Mouse (Mus musculus) myocyte (in vitro differentiated cells): ENCODE measurements at regions not wholly inside any gene's neighbourhood (a gene's known extent, or its start where the extent isn't known, plus 50 kb on each side); places are given as distances from the start of the nearest gene placed in this dataset.

Source experiments
- H3K27me3 ChIP-seq: one replicate; pipeline ENCODE4 v1.6.1; 2011; ENCODE audit not compliant: control insufficient read depth, insufficient read depth, insufficient read length
- H3K36me3 ChIP-seq: one replicate; pipeline ENCODE4 v1.6.1; 2011; ENCODE audit not compliant: control insufficient read depth, insufficient read depth
- H3K4me2 ChIP-seq: one replicate; pipeline ENCODE4 v1.6.1; 2011; ENCODE audit warnings: low read depth, control low read depth
- H3K4me3 ChIP-seq: one replicate; pipeline ENCODE4 v1.5.1; 2011; ENCODE audit warnings: mild to moderate bottlenecking, control low read depth, moderate library complexity
- H3K79me2 ChIP-seq: one replicate; pipeline ENCODE4 v1.6.1; 2011; ENCODE audit not compliant: control insufficient read depth, insufficient read depth
- H3ac ChIP-seq: one replicate; pipeline ENCODE4 v1.6.1; 2011; ENCODE audit not compliant: control insufficient read depth, insufficient read length
- CEBPB ChIP-seq: IDR thresholded peaks from 2 replicates; pipeline ENCODE4 v1.6.1; 2011; ENCODE audit warnings: mild to moderate bottlenecking, moderate library complexity; ENCODE audit not compliant: poor library complexity, insufficient read depth, severe bottlenecking
- E2F4 ChIP-seq: IDR thresholded peaks from one replicate; pipeline ENCODE4 v1.6.1; 2011; ENCODE audit warnings: mild to moderate bottlenecking, control low read depth, moderate library complexity; ENCODE audit not compliant: insufficient read depth
- MAX ChIP-seq: IDR thresholded peaks from one replicate; pipeline ENCODE4 v1.6.1; 2011; ENCODE audit warnings: low read depth, mild to moderate bottlenecking, control low read depth
- MYOD1 ChIP-seq, 3 experiments: IDR thresholded peaks; one replicate each; pipeline ENCODE4 v1.6.1; 2011; ENCODE audit warnings: control low read depth in 2 of 3, low read depth in 2 of 3, mild to moderate bottlenecking in 2 of 3, moderate library complexity in 1 of 3; ENCODE audit not compliant: insufficient read length in 2 of 3, control insufficient read depth in 1 of 3
- MYOG ChIP-seq, 3 experiments: IDR thresholded peaks; one replicate each; pipeline ENCODE4 v1.6.1; 2011; ENCODE audit warnings: control low read depth in 2 of 3, low read depth in 2 of 3, mild to moderate bottlenecking in 2 of 3; ENCODE audit not compliant: insufficient read length in 2 of 3, control insufficient read depth in 1 of 3, insufficient read depth in 1 of 3
- POLR2A ChIP-seq: IDR thresholded peaks from one replicate; pipeline ENCODE4 v1.6.1; 2011; ENCODE audit warnings: low read depth, mild to moderate bottlenecking, control low read depth, moderate library complexity; ENCODE audit not compliant: insufficient read length
- POLR2AphosphoS2 ChIP-seq: IDR thresholded peaks from one replicate; pipeline ENCODE4 v1.6.1; 2011; ENCODE audit warnings: low read depth, control low read depth; ENCODE audit not compliant: insufficient read length
- REST ChIP-seq: IDR thresholded peaks from one replicate; pipeline ENCODE4 v1.6.1; 2011; ENCODE audit warnings: mild to moderate bottlenecking, control low read depth, moderate library complexity; ENCODE audit not compliant: insufficient read depth, insufficient read length
- SRF ChIP-seq: IDR thresholded peaks from one replicate; pipeline ENCODE4 v1.6.1; 2011; ENCODE audit warnings: low read depth; ENCODE audit not compliant: control insufficient read depth, insufficient read length
- TCF12 ChIP-seq: IDR thresholded peaks from one replicate; pipeline ENCODE4 v1.6.1; 2011; ENCODE audit warnings: mild to moderate bottlenecking, control low read depth; ENCODE audit not compliant: poor library complexity, insufficient read depth, severe bottlenecking
- TCF3 ChIP-seq: IDR thresholded peaks from one replicate; pipeline ENCODE4 v1.6.1; 2011; ENCODE audit warnings: low read depth, control low read depth; ENCODE audit not compliant: insufficient read length
- USF1 ChIP-seq: IDR thresholded peaks from one replicate; pipeline ENCODE4 v1.6.1; 2011; ENCODE audit warnings: low read depth, mild to moderate bottlenecking, control low read depth, moderate library complexity

- Histone ChIP-seq H3K4me3 (no peak overlapping the region), H3K79me2 (no peaks in the 10 kb centered on the region), H3K36me3 (no peaks in the 10 kb centered on the region), H3K27me3 (no peaks in the 10 kb centered on the region), H3ac (no peak overlapping the region), H3K4me2 (no peak overlapping the region)
- no peak for TF ChIP-seq E2F4
Measured at GRCm38 (mm10) chr4:39605046-39605445, 155.0 kb downstream of the 1700009N14Rik start.

- H3K4me3 ChIP-seq: no peak overlapping the region
- H3K27me3 ChIP-seq: no peaks in the 10 kb centered on the region
- no peaks in the 10 kb centered on the region for H3K36me3 ChIP-seq
- H3K79me2 ChIP-seq: no peaks in the 10 kb centered on the region
- TF ChIP-seq REST (no peak), POLR2AphosphoS2 (no peak), USF1 (no peak), E2F4 (no peak), CEBPB (no peak), MYOD1 (IDR thresholded peaks at IDR 0.05; ENCODE audit: control insufficient read depth in 1 of 3, insufficient read length in 2 of 3, low read depth in 2 of 3) (no peak), POLR2A (no peak), SRF (no peak)
- no peak overlapping the region for H3K4me2 ChIP-seq
- H3ac ChIP-seq: no peak overlapping the region
Measured at GRCm38 (mm10) chr4:39644136-39644535, 194.0 kb downstream of the 1700009N14Rik start.

- Histone ChIP-seq H3K79me2 (no peaks in the 10 kb centered on the region), H3K27me3 (no peaks in the 10 kb centered on the region), H3K4me2 (no peak overlapping the region), H3K36me3 (no peaks in the 10 kb centered on the region), H3K4me3 (no peak overlapping the region), H3ac (no peak overlapping the region)
- TF ChIP-seq E2F4 (no peak), USF1 (no peak), REST (no peak), CEBPB (no peak), MAX (no peak), MYOD1 (IDR thresholded peaks at IDR 0.05; ENCODE audit: control insufficient read depth in 1 of 3, insufficient read length in 2 of 3, low read depth in 2 of 3) (no peak), MYOG (IDR thresholded peaks at IDR 0.05; ENCODE audit: control insufficient read depth in 1 of 3, insufficient read depth in 1 of 3, insufficient read length in 2 of 3, low read depth in 2 of 3) (no peak), POLR2A (no peak), TCF3 (no peak), POLR2AphosphoS2 (no peak), SRF (no peak), TCF12 (no peak)
Measured at GRCm38 (mm10) chr4:39644849-39645248, 194.8 kb downstream of the 1700009N14Rik start.

GRCm38 (mm10) chr4:39660538-39660937 lies 210.4 kb downstream of the 1700009N14Rik start:
- Histone ChIP-seq H3K36me3 (no peaks in the 10 kb centered on the region), H3K4me3 (no peak overlapping the region), H3ac (no peak overlapping the region), H3K27me3 (no peaks in the 10 kb centered on the region), H3K79me2 (no peaks in the 10 kb centered on the region), H3K4me2 (no peak overlapping the region)
- TF ChIP-seq SRF (no peak), USF1 (no peak), TCF12 (no peak), REST (no peak), TCF3 (no peak), POLR2A (no peak), MYOD1 (IDR thresholded peaks at IDR 0.05; ENCODE audit: control insufficient read depth in 1 of 3, insufficient read length in 2 of 3, low read depth in 2 of 3) (no peak), POLR2AphosphoS2 (no peak), MAX (no peak)

GRCm38 (mm10) chr4:39672609-39673008 lies 222.5 kb downstream of the 1700009N14Rik start:
- TF ChIP-seq MAX (no peak), TCF12 (no peak), POLR2AphosphoS2 (no peak), SRF (no peak), MYOG (IDR thresholded peaks at IDR 0.05; ENCODE audit: control insufficient read depth in 1 of 3, insufficient read depth in 1 of 3, insufficient read length in 2 of 3, low read depth in 2 of 3) (no peak)
- Histone ChIP-seq H3K36me3 (no peaks in the 10 kb centered on the region), H3K79me2 (no peaks in the 10 kb centered on the region), H3K27me3 (no peaks in the 10 kb centered on the region), H3K4me3 (no peak overlapping the region), H3ac (no peak overlapping the region), H3K4me2 (no peak overlapping the region)

GRCm38 (mm10) chr4:39695236-39695635 lies 245.1 kb downstream of the 1700009N14Rik start:
- TF ChIP-seq POLR2AphosphoS2: no peak
- TF ChIP-seq TCF3: no peak
- no peak for TF ChIP-seq MAX
- TF ChIP-seq MYOG (IDR thresholded peaks at IDR 0.05; ENCODE audit: control insufficient read depth in 1 of 3, insufficient read depth in 1 of 3, insufficient read length in 2 of 3, low read depth in 2 of 3): no peak
- TF ChIP-seq POLR2A: no peak
- Histone ChIP-seq H3K4me2 (no peak overlapping the region), H3K27me3 (no peaks in the 10 kb centered on the region), H3K36me3 (no peaks in the 10 kb centered on the region), H3K79me2 (no peaks in the 10 kb centered on the region), H3ac (no peak overlapping the region), H3K4me3 (no peak overlapping the region)
